In genomic region chr6:84155765-84156164, GRCm38 (mm10) we compare ENCODE assay signal across 18 mouse cellular contexts.
A peak's percentile ranks its signal among the peaks of the same experiment; 100 is the strongest.
DNase-seq lines count a peak whose midpoint lies in the region; ATAC-seq and TF ChIP-seq lines count a peak whose summit lies in the region.
"Had no signal": no experiment of that assay in that cellular context is flagged by ENCODE, and none has a peak within 500 bp of the region (broad histone marks: within the 10 kb centered on the region; RNA-seq: fewer than 3 reads in every experiment).

No protein-coding gene starts in this region.

- H3K27me3 ChIP-seq in heart, embryonic 13.5 days (replicated peaks) = no peaks in the 10 kb centered on the region
- no peaks in the 10 kb centered on the region for H3K27me3 ChIP-seq in limb, embryonic 14.5 days (ENCODE audit: control insufficient read depth, insufficient read depth, low read length)
- H3K27me3 ChIP-seq in intestine, embryonic 15.5 days (replicated peaks) = no peaks in the 10 kb centered on the region
- H3K27me3 ChIP-seq: kidney, embryonic 15.5 days; neural tube, embryonic 15.5 days had no signal

- peaks cover 31% of the 10 kb centered on the region for H3K4me1 ChIP-seq in heart, embryonic 13.5 days
- peaks cover 14% of the 10 kb centered on the region for H3K4me1 ChIP-seq in limb, embryonic 14.5 days (ENCODE audit: control insufficient read depth, insufficient read depth, low read length)
- H3K4me1 ChIP-seq in intestine, embryonic 15.5 days (replicated peaks) = no peaks in the 10 kb centered on the region
- H3K4me1 ChIP-seq: megakaryocyte, embryonic 14.5 days; neural tube, embryonic 15.5 days had no signal

- intact Hi-C loops in heart, postnatal 25 days (cut with DNase I) = no loop called here

- H3K4me3 ChIP-seq in heart, embryonic 13.5 days = no peak overlapping the region
- H3K4me3 ChIP-seq in limb, embryonic 14.5 days (replicated peaks; ENCODE audit: low read length) = no peak overlapping the region
- no peak overlapping the region for H3K4me3 ChIP-seq in intestine, embryonic 15.5 days (replicated peaks)
- H3K4me3 ChIP-seq: forebrain, embryonic 10.5 days; kidney, embryonic 15.5 days; megakaryocyte, embryonic 14.5 days; neural tube, embryonic 15.5 days had no signal

- 38% methylated on average over 3 of the region's 3 CpGs for WGBS in heart, embryonic 13.5 days
- WGBS in limb, embryonic 14.5 days = 53% methylated on average over 3 of the region's 3 CpGs
- 80% methylated on average over 3 of the region's 3 CpGs for WGBS in intestine, embryonic 15.5 days

- DNase-seq in heart, adult 11 months = peak; percentile 97
- DNase-seq in heart, postnatal 25 days (ENCODE audit: low spot score) = no peak
- DNase-seq in gastrocnemius, postnatal 10 days = peak; percentile 39
- no peak for DNase-seq in limb, embryonic 14.5 days (ENCODE audit: low spot score)
- DNase-seq in layer of hippocampus, adult 9-10 months (ENCODE audit: low spot score) = no peak
- no peak for DNase-seq in Muller cell, postnatal 12 days (ENCODE audit: inconsistent ontology term)
- DNase-seq: embryo, embryonic 11 days; left cerebral cortex, postnatal 4 days; lung, adult 2 months; thymus, postnatal 36 days had no signal

- H3K9me3 ChIP-seq in heart, embryonic 13.5 days = no peaks in the 10 kb centered on the region
- no peaks in the 10 kb centered on the region for H3K9me3 ChIP-seq in limb, embryonic 14.5 days (ENCODE audit: control insufficient read depth, low read length)
- no peaks in the 10 kb centered on the region for H3K9me3 ChIP-seq in intestine, embryonic 15.5 days
- H3K9me3 ChIP-seq: forebrain, embryonic 10.5 days; kidney, embryonic 15.5 days; megakaryocyte, embryonic 14.5 days; neural tube, embryonic 15.5 days had no signal

- H3K36me3 ChIP-seq in heart, embryonic 13.5 days = peaks cover 27% of the 10 kb centered on the region
- no peaks in the 10 kb centered on the region for H3K36me3 ChIP-seq in limb, embryonic 14.5 days (ENCODE audit: control insufficient read depth, insufficient read depth, low read length)
- H3K36me3 ChIP-seq in intestine, embryonic 15.5 days = no peaks in the 10 kb centered on the region
- H3K36me3 ChIP-seq: forebrain, embryonic 10.5 days; kidney, embryonic 15.5 days; neural tube, embryonic 15.5 days had no signal

- TF ChIP-seq POLR2A in limb, embryonic 14.5 days (IDR thresholded peaks at IDR 0.05; ENCODE audit: borderline replicate concordance, extremely low read depth, insufficient read depth, insufficient read length) = no peak

- H3K9ac ChIP-seq in heart, embryonic 13.5 days = no peak overlapping the region
- no peak overlapping the region for H3K9ac ChIP-seq in limb, embryonic 14.5 days (ENCODE audit: low read depth, low read length, severe bottlenecking)
- no peak overlapping the region for H3K9ac ChIP-seq in intestine, embryonic 15.5 days
- H3K9ac ChIP-seq: kidney, embryonic 15.5 days; neural tube, embryonic 15.5 days had no signal

- H3K27ac ChIP-seq in heart, embryonic 13.5 days (replicated peaks) = peak overlapping the region; percentile 81
- no peak overlapping the region for H3K27ac ChIP-seq in limb, embryonic 14.5 days (replicated peaks; ENCODE audit: low read depth, low read length)
- no peak overlapping the region for H3K27ac ChIP-seq in intestine, embryonic 15.5 days
- H3K27ac ChIP-seq: forebrain, embryonic 10.5 days; hindbrain, postnatal 0 days; kidney, embryonic 15.5 days; neural tube, embryonic 15.5 days had no signal

- no peak overlapping the region for H3K4me2 ChIP-seq in heart, embryonic 13.5 days
- no peak overlapping the region for H3K4me2 ChIP-seq in limb, embryonic 14.5 days (replicated peaks; ENCODE audit: low read depth, low read length, severe bottlenecking)
- no peak overlapping the region for H3K4me2 ChIP-seq in intestine, embryonic 15.5 days (replicated peaks)
- H3K4me2 ChIP-seq: kidney, embryonic 15.5 days; neural tube, embryonic 15.5 days had no signal

- no peak for ATAC-seq in heart, embryonic 13.5 days (ENCODE audit: extremely low read depth, insufficient number of reproducible peaks, low FRiP score, low TSS enrichment)
- 0 out of 2 replicates have a peak, but pooled peaks have one; percentile 23 for ATAC-seq in limb, embryonic 14.5 days (ENCODE audit: low FRiP score, low read depth)
- ATAC-seq in intestine, embryonic 15.5 days = no peak
- ATAC-seq: activated CD4-positive, CD25-positive, alpha-beta regulatory T cell, adult 4 months; hindbrain, postnatal 0 days had no signal

Comparison
In these comparisons a context has a peak if more than half of its experiments do, and no peak if none do; other contexts are left out.
1. DNase-seq: peak in heart, adult 11 months (single experiment) and gastrocnemius, postnatal 10 days (single experiment); none in heart, postnatal 25 days (single experiment), limb, embryonic 14.5 days (single experiment), layer of hippocampus, adult 9-10 months (single experiment) and Muller cell, postnatal 12 days (single experiment).